Mouse (Mus musculus) E14TG2a.4 (cell line): ENCODE data around the gene Ntrk3.

Experiments
- CTCF ChIP-seq: conservative IDR thresholded peaks from 2 replicates; pipeline ENCODE4 v1.5.1; 2014; ENCODE audit warnings: low read length
- NANOG ChIP-seq: IDR thresholded peaks from 2 replicates; pipeline ENCODE4 v1.6.1; 2014; ENCODE audit warnings: borderline replicate concordance, low read length, mixed read lengths
- POU5F1 ChIP-seq: IDR thresholded peaks from 2 replicates; pipeline ENCODE4 v1.6.1; 2014; ENCODE audit warnings: low read length, borderline replicate concordance

DNA sequence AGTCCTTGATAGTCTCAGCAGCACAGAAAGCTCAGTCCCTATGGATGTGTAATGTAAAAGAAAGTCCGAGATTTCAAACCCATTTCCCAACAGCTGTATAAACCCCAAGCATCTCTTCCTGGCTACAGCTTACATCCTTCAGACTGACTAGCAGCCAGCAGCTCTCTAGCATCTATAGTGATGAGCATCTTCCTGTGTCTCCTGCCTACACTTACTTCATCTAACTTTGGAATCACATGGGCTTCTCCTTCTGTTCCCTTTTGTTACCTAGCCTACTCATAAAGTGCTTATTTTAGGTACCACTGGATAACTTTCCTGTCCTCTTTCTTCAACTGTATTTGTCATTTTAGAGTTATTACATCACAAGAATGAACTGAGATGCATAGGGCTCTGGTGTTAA, 432.0 kb downstream of the Ntrk3 start:
- TF ChIP-seq CTCF (no peak), POU5F1 (no peak), NANOG (no peak)
